Mouse (Mus musculus) adrenal gland, adult 8-10 months (tissue): ENCODE results near the gene Stn1. TPM values are rescaled to one million over a fixed set of nuclear protein-coding genes. Genes with fewer than 3 reads are reported as not detected.
A peak's percentile ranks its signal among the peaks of the same experiment; 100 is the strongest.

ENCODE experiments used
- DNase-seq: peaks from one replicate; pipeline ENCODE4 v3.0.0; 2022
- total RNA-seq, 4 experiments: library from RNA; stranded (reverse); gene quantifications; 2 replicates each; pipeline ENCODE4 v1.2.4; 2022

Gene Stn1
- total RNA-seq, 4 experiments from 2014 or later, result 10.3 to 15.5 (median 13.8) TPM

GRCm38 (mm10) chr19:47508771-47509281 is 28.5 kb downstream of the Stn1 start:
- DNase-seq, result no peak

GRCm38 (mm10) chr19:47508191-47508590 is 29.1 kb downstream of the Stn1 start:
- DNase-seq, result no peak

- no peak for DNase-seq
Observed at GRCm38 (mm10) chr19:47507128-47508121, 29.9 kb downstream of the Stn1 start.

- no peak for DNase-seq
Observed at GRCm38 (mm10) chr19:47503625-47504024, 33.7 kb downstream of the Stn1 start.

GRCm38 (mm10) chr19:47502563-47502962 is 34.7 kb downstream of the Stn1 start:
- no peak for DNase-seq

- DNase-seq, result no peak
Observed at GRCm38 (mm10) chr19:47500389-47501011, 36.8 kb downstream of the Stn1 start.

- no peak for DNase-seq
Observed at GRCm38 (mm10) chr19:47499841-47500240, 37.5 kb downstream of the Stn1 start.

GRCm38 (mm10) chr19:47498942-47499341 is 38.4 kb downstream of the Stn1 start:
- no peak for DNase-seq

- DNase-seq, result no peak
Observed at GRCm38 (mm10) chr19:47497736-47498135, 39.6 kb downstream of the Stn1 start.

- no peak for DNase-seq
Observed at GRCm38 (mm10) chr19:47497313-47497712, 40.0 kb downstream of the Stn1 start.

GRCm38 (mm10) chr19:47493017-47493997 is 44.0 kb downstream of the Stn1 start:
- no peak for DNase-seq

GRCm38 (mm10) chr19:47492422-47492821 is 44.9 kb downstream of the Stn1 start:
- DNase-seq, result no peak

GRCm38 (mm10) chr19:47491853-47492252 is 45.5 kb downstream of the Stn1 start:
- DNase-seq, result no peak

GRCm38 (mm10) chr19:47489233-47489632 is 48.1 kb downstream of the Stn1 start:
- DNase-seq, result no peak

- no peak for DNase-seq
Observed at GRCm38 (mm10) chr19:47488250-47488649, 49.1 kb downstream of the Stn1 start.

GRCm38 (mm10) chr19:47487572-47487971 is 49.7 kb downstream of the Stn1 start:
- DNase-seq, result no peak

- no peak for DNase-seq
Observed at GRCm38 (mm10) chr19:47485997-47486566, 51.2 kb downstream of the Stn1 start.

- DNase-seq, result no peak
Observed at GRCm38 (mm10) chr19:47484110-47484509, 53.2 kb downstream of the Stn1 start.

- DNase-seq, result no peak
Observed at GRCm38 (mm10) chr19:47483346-47483745, 54.0 kb downstream of the Stn1 start.

GRCm38 (mm10) chr19:47473453-47473852 is 63.9 kb downstream of the Stn1 start:
- no peak for DNase-seq

GRCm38 (mm10) chr19:47472881-47473400 is 64.4 kb downstream of the Stn1 start:
- DNase-seq, result peak; percentile 59

- no peak for DNase-seq
Observed at GRCm38 (mm10) chr19:47471808-47472207, 65.5 kb downstream of the Stn1 start.
